Comparison of ENCODE assay signal across 14 mouse cellular contexts in the genomic region with DNA sequence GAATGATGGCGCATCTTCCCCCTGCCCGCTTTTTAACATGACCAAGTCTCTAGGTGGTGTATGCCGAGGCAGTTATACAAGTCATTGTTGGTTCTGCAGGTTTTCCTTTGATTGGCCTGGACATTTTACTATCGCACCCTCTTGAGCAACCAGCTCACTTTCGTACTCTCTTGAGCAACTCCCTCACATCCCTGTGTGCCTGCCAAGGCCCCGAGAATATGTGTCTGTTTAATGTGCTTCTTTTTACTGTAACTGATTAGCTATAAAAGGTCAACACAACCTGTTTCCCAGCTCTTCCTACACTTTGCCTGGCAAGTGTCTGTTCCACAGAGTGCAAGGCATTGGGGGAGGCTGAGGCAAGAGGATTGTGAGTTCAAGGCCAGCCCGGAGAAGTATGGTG.
DNase-seq lines count a peak whose midpoint lies in the region; ATAC-seq and TF ChIP-seq lines count a peak whose summit lies in the region.
"Had no signal": no experiment of that assay in that cellular context is flagged by ENCODE, and none has a peak within 500 bp of the region (broad histone marks: within the 10 kb centered on the region; RNA-seq: fewer than 3 reads in every experiment).

No protein-coding gene starts in this region.

- WGBS in forebrain, embryonic 10.5 days, result 94% methylated on average over 7 of the region's 7 CpGs
- WGBS in forebrain, embryonic 13.5 days, result 91% methylated on average over 7 of the region's 7 CpGs
- 87% methylated on average over 7 of the region's 7 CpGs for WGBS in kidney, adult 2 months
- 94% methylated on average over 7 of the region's 7 CpGs for WGBS in midbrain, embryonic 13.5 days
- WGBS in midbrain, embryonic 16.5 days, result 91% methylated on average over 7 of the region's 7 CpGs
- WGBS in midbrain, embryonic 15.5 days, result 90% methylated on average over 7 of the region's 7 CpGs

- intact Hi-C loops in left cerebral cortex, postnatal 25 days (cut with DNase I), result loop anchor here (5.0 kb wide), 1 partner anchor 648 kb away; no protein-coding TSS in a partner anchor

- peaks cover 68% of the 10 kb centered on the region for H3K4me1 ChIP-seq in forebrain, embryonic 10.5 days
- peaks cover 42% of the 10 kb centered on the region for H3K4me1 ChIP-seq in forebrain, embryonic 13.5 days
- H3K4me1 ChIP-seq in kidney, adult 2 months (ENCODE audit: control insufficient read depth, insufficient read depth, low read length), result no peaks in the 10 kb centered on the region; the same call in 1 of the 2 replicates
- peaks cover 59% of the 10 kb centered on the region for H3K4me1 ChIP-seq in midbrain, embryonic 13.5 days (replicated peaks)
- H3K4me1 ChIP-seq in midbrain, embryonic 16.5 days (ENCODE audit: control insufficient read depth, insufficient read depth, low read length), result peaks cover 43% of the 10 kb centered on the region
- H3K4me1 ChIP-seq in midbrain, embryonic 15.5 days, result peaks cover 55% of the 10 kb centered on the region

- DNase-seq in forebrain, embryonic 10.5 days (ENCODE audit: extremely low spot score, low spot score), result no peak
- DNase-seq in kidney, adult 2 months, result peak; percentile 38
- DNase-seq in kidney, postnatal 10 days, result no peak
- no peak for DNase-seq in left cerebral cortex, postnatal 25 days (ENCODE audit: low spot score in 2 of 2)
- DNase-seq: cerebellum, adult 11 months; right cerebral cortex, postnatal 25 days had no signal

- H3K9ac ChIP-seq in forebrain, embryonic 13.5 days, result no peak overlapping the region
- H3K9ac ChIP-seq in midbrain, embryonic 13.5 days (replicated peaks), result no peak overlapping the region
- H3K9ac ChIP-seq in midbrain, embryonic 16.5 days (ENCODE audit: low read depth, low read length), result no peak overlapping the region
- H3K9ac ChIP-seq in midbrain, embryonic 15.5 days, result no peak overlapping the region
- H3K9ac ChIP-seq: embryonic facial prominence, embryonic 15.5 days; forebrain, embryonic 15.5 days; hindbrain, embryonic 15.5 days; limb, embryonic 15.5 days had no signal

- no peaks in the 10 kb centered on the region for H3K36me3 ChIP-seq in forebrain, embryonic 10.5 days (replicated peaks)
- no peaks in the 10 kb centered on the region for H3K36me3 ChIP-seq in forebrain, embryonic 13.5 days (ENCODE audit: poor library complexity, severe bottlenecking)
- no peaks in the 10 kb centered on the region for H3K36me3 ChIP-seq in kidney, adult 2 months (ENCODE audit: control insufficient read depth, insufficient read depth, low read length)
- no peaks in the 10 kb centered on the region for H3K36me3 ChIP-seq in midbrain, embryonic 13.5 days
- H3K36me3 ChIP-seq in midbrain, embryonic 16.5 days (ENCODE audit: control insufficient read depth, insufficient read depth, low read length), result no peaks in the 10 kb centered on the region
- no peaks in the 10 kb centered on the region for H3K36me3 ChIP-seq in midbrain, embryonic 15.5 days (replicated peaks)
- H3K36me3 ChIP-seq: embryonic facial prominence, embryonic 15.5 days; forebrain, embryonic 15.5 days; hindbrain, embryonic 15.5 days; limb, embryonic 15.5 days had no signal

- H3K4me3 ChIP-seq in forebrain, embryonic 10.5 days, result no peak overlapping the region
- no peak overlapping the region for H3K4me3 ChIP-seq in forebrain, embryonic 13.5 days
- H3K4me3 ChIP-seq in kidney, adult 2 months (ENCODE audit: insufficient read depth, low read depth, low read length), result no peak overlapping the region
- no peak overlapping the region for H3K4me3 ChIP-seq in midbrain, embryonic 13.5 days (replicated peaks)
- H3K4me3 ChIP-seq in midbrain, embryonic 16.5 days (ENCODE audit: low read depth, low read length), result no peak overlapping the region
- H3K4me3 ChIP-seq in midbrain, embryonic 15.5 days, result no peak overlapping the region
- H3K4me3 ChIP-seq: embryonic facial prominence, embryonic 15.5 days; forebrain, embryonic 15.5 days; hindbrain, embryonic 15.5 days; limb, embryonic 15.5 days had no signal

- no peaks in the 10 kb centered on the region for H3K9me3 ChIP-seq in forebrain, embryonic 10.5 days
- no peaks in the 10 kb centered on the region for H3K9me3 ChIP-seq in forebrain, embryonic 13.5 days (replicated peaks)
- no peaks in the 10 kb centered on the region for H3K9me3 ChIP-seq in midbrain, embryonic 13.5 days
- H3K9me3 ChIP-seq in midbrain, embryonic 16.5 days (replicated peaks; ENCODE audit: control insufficient read depth, low read length, poor library complexity, severe bottlenecking), result no peaks in the 10 kb centered on the region
- H3K9me3 ChIP-seq in midbrain, embryonic 15.5 days, result no peaks in the 10 kb centered on the region
- H3K9me3 ChIP-seq: embryonic facial prominence, embryonic 15.5 days; forebrain, embryonic 15.5 days; hindbrain, embryonic 15.5 days; limb, embryonic 15.5 days had no signal

- H3K27me3 ChIP-seq in forebrain, embryonic 10.5 days (ENCODE audit: poor library complexity, severe bottlenecking), result peaks cover 76% of the 10 kb centered on the region
- peaks cover 68% of the 10 kb centered on the region for H3K27me3 ChIP-seq in forebrain, embryonic 13.5 days
- no peaks in the 10 kb centered on the region for H3K27me3 ChIP-seq in kidney, adult 2 months (replicated peaks; ENCODE audit: control insufficient read depth, insufficient read depth, low read length)
- peaks cover 19% of the 10 kb centered on the region for H3K27me3 ChIP-seq in midbrain, embryonic 13.5 days
- H3K27me3 ChIP-seq in midbrain, embryonic 16.5 days (ENCODE audit: control insufficient read depth, insufficient read depth, low read depth, low read length), result no peaks in the 10 kb centered on the region
- 0 out of 2 replicates have a peak, but pooled peaks cover 3% of the 10 kb centered on the region for H3K27me3 ChIP-seq in midbrain, embryonic 15.5 days (replicated peaks)

- TF ChIP-seq POLR2A in kidney, adult 2 months (IDR thresholded peaks at IDR 0.05; ENCODE audit: low read depth, low read length), result no peak

- H3K4me2 ChIP-seq in forebrain, embryonic 13.5 days, result no peak overlapping the region
- no peak overlapping the region for H3K4me2 ChIP-seq in midbrain, embryonic 13.5 days (replicated peaks)
- no peak overlapping the region for H3K4me2 ChIP-seq in midbrain, embryonic 16.5 days (ENCODE audit: low read length)
- no peak overlapping the region for H3K4me2 ChIP-seq in midbrain, embryonic 15.5 days
- H3K4me2 ChIP-seq: embryonic facial prominence, embryonic 15.5 days; forebrain, embryonic 15.5 days; hindbrain, embryonic 15.5 days; limb, embryonic 15.5 days had no signal

- H3K27ac ChIP-seq in forebrain, embryonic 10.5 days, result peak overlapping the region; percentile 40; the same call in 1 of the 2 replicates
- H3K27ac ChIP-seq in forebrain, embryonic 13.5 days, result no peak overlapping the region
- H3K27ac ChIP-seq in kidney, adult 2 months (ENCODE audit: insufficient read depth, low read depth, low read length), result no peak overlapping the region
- H3K27ac ChIP-seq in midbrain, embryonic 13.5 days, result peak overlapping the region; percentile 30; the same call in 1 of the 2 replicates
- H3K27ac ChIP-seq in midbrain, embryonic 16.5 days (ENCODE audit: low read length), result no peak overlapping the region
- 0 out of 2 replicates have a peak overlapping the region, but pooled peaks have one; percentile 14 for H3K27ac ChIP-seq in midbrain, embryonic 15.5 days
- H3K27ac ChIP-seq: embryonic facial prominence, embryonic 15.5 days; forebrain, embryonic 15.5 days; hindbrain, embryonic 15.5 days; limb, embryonic 15.5 days had no signal

- TF ChIP-seq CTCF in kidney, adult 2 months (conservative IDR thresholded peaks at IDR 0.05; ENCODE audit: insufficient read depth, insufficient read length, low read depth, low read length), result no peak

- ATAC-seq in forebrain, embryonic 13.5 days, result no peak
- ATAC-seq in midbrain, embryonic 13.5 days, result no peak
- no peak for ATAC-seq in midbrain, embryonic 16.5 days
- no peak for ATAC-seq in midbrain, embryonic 15.5 days (replicated peaks)
- ATAC-seq: forebrain, embryonic 15.5 days had no signal

Comparison
In these comparisons a context has a peak if more than half of its experiments do, and no peak if none do; other contexts are left out.
1. H3K27ac ChIP-seq: peak in forebrain, embryonic 10.5 days (single experiment), midbrain, embryonic 13.5 days (single experiment) and midbrain, embryonic 15.5 days (single experiment); none in forebrain, embryonic 13.5 days (single experiment), kidney, adult 2 months (single experiment) and midbrain, embryonic 16.5 days (single experiment).